Mouse (Mus musculus) spleen, embryonic (tissue): ENCODE data around the gene Adssl1.

Experiments
- CTCF ChIA-PET: fragments of 350-600 bp; sonication (Branson Sonifier 250); formaldehyde crosslinking; loops from one replicate; lab custom pipeline; 2022; lab: Charles Lee

The Adssl1 gene

DNA sequence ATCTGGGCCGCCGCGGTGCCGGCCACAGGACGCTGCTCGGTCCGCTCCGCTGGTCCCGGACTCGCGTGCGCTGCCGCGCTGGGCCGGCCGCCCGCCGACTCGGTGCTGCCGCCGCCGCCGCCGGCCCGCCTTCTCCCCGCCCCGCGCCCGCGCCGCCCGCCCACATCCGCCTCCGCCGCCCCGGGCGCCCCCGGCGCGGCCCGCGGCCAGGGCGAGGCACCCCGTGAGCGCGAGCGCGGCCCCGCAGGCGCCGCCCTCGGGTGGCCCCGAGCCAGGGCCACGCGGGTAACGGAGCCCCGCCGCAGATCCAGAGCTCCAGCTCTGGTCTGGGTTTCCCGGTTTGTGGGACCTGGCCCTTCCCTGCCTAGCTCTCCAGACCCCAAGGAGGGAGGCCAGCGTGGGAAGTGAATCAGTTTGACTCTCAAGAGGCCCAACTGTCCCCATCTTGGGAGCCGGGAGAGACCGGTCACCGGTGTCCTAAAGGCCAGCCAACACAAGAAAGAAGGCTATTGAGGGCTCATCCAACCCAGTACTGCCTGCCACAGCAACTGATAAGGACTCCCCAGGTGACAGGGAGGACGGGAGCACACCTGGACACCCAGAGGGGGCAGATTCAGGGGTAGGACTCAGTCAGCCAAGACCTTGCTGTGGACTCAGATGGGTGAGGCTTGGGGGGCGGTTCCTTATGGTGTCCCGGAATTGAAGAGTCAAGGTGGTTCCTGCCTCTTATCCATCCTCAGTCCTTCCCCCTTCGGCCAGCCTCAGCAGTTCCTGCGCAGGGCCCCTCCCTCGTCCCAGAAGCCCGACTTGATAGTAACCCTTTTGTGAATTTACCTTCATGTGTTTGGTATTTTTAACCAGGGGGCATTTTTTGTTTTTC lies 54.5 kb downstream of the Adssl1 start, which contains the start of gene Akt1:
Gene Akt1, minus strand, starts transcription at position 753 of the 880 bp plus-strand sequence.
- CTCF ChIA-PET, result interaction anchor here (1.0 to 1.3 kb wide), 3 partner anchors 18 to 50 kb away, joined by 3 to 5 read pairs (median 4); no protein-coding TSS in a partner anchor

DNA sequence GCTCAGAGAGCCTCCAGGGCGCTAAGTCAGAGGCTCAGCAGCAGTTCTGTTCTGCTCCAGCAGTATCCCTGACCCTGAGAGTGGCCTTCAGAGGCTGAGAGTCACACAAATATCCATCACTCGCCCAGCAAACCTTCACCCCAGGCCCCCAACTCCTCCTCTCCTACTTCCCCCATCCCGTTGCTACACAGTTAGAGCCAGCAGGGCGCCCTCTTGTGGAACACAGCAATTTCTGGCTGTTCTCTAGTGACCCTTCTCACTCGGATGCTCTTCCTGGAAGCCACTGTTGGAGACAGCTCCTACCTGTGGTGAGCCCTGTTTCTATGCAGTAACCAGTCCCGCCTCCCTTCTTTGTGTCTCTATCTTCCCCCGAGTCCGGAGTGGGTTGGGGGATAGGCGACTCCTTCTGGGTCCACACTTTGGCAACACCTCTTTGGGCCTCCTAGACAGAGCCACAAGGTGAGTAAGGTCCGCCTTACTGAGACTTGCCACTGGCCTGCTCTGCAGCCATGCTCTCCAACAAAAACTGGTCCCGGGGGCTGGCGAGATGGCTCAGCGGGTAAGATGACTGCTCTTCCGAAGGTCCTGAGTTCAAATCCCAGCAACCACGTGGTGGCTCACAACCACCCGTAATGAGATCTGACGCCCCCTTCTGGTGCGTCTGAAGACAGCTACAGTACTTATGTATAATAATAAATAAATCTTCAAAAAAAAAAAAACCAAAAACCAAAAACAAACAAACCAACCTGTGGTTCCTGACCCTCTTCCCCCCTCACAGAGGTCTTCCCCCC lies 55.6 kb downstream of the Adssl1 start:
- CTCF ChIA-PET, result interaction anchor here (0.7 to 1.3 kb wide), 4 partner anchors 17 to 123 kb away, joined by 3 to 5 read pairs (median 3); no protein-coding TSS in a partner anchor

DNA sequence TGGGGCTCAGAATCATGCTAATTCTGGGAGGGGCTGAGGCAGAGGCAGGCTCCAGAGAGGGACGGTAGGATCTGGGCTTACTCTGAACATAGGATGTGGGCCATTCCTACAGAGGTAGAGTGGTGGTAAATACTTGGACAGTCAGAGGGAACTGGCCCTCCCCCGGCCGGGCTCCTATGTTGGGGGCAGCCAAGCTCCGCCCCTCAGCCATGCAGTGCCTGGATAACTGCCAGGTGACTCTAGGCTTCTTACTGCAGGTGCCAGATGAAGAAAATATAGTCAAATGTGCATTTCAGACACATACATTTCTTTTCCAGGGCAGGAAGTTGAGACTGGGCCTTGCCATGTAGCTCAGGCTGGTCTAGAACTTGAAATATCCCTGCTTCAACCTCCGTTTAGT lies 57.2 kb downstream of the Adssl1 start:
- CTCF ChIA-PET, result interaction anchor here (1.0 kb wide), 2 partner anchors 13 to 17 kb away, joined by 4 read pairs; no protein-coding TSS in a partner anchor

DNA sequence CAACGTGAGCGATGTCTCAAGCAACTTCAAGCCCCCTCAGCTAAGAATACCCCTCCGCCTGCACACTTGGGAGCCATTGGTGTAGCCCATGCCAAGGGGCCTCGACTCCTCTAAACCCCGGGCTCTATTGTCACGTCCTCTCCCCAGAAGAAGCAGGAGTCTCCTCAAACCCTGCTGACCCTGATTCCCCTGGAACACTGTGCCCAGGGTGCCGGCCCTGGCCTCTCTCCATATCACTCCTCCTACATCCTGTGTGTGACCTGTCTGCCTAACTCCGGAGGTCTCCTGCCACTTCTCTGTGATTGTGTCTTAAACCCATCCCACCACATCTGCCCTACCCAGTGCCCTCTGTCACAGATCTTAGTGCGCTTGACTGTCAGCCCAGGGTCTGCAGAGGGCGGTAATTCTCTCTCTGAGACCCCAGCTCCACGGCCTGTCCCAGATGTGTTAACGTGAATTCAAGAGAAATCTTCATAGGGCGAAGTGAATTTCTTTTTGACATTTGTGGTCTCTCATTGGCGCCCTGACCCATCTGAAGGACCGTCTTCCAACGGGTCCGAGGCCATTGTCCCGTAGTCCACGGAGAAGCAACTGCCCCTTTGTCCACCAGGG lies 58.2 kb downstream of the Adssl1 start:
- CTCF ChIA-PET, result interaction anchor here (1.0 kb wide), 1 partner anchor 13 kb away, joined by 4 read pairs; no protein-coding TSS in a partner anchor

DNA sequence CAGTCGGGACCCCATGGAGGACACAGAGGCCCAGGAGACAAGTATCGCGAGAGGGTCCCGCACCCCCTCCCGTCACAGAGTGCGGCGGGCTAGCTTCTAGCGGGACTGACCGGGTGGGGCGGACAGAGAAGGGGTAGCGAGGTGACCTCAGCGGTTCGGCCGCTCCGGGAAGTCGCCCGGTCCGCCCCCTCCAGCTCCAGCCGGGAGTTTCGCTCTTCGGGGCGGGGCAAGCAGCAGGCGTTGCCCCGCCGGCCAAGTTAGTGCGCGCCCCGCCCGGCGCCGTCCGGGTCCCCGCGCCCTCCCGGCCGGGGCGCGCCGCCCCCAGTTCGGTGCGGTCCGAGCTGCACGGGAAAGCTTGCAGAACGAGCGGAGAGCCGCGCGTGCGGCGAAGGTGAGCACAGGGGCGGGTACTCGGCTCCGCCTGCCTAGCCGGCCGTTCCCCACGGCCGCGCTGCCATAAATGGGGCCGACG lies 58.7 kb downstream of the Adssl1 start, which contains the start of gene Zbtb42:
Gene Zbtb42, plus strand, starts transcription at position 274 of the 472 bp plus-strand sequence.
- CTCF ChIA-PET, result no interaction called here

DNA sequence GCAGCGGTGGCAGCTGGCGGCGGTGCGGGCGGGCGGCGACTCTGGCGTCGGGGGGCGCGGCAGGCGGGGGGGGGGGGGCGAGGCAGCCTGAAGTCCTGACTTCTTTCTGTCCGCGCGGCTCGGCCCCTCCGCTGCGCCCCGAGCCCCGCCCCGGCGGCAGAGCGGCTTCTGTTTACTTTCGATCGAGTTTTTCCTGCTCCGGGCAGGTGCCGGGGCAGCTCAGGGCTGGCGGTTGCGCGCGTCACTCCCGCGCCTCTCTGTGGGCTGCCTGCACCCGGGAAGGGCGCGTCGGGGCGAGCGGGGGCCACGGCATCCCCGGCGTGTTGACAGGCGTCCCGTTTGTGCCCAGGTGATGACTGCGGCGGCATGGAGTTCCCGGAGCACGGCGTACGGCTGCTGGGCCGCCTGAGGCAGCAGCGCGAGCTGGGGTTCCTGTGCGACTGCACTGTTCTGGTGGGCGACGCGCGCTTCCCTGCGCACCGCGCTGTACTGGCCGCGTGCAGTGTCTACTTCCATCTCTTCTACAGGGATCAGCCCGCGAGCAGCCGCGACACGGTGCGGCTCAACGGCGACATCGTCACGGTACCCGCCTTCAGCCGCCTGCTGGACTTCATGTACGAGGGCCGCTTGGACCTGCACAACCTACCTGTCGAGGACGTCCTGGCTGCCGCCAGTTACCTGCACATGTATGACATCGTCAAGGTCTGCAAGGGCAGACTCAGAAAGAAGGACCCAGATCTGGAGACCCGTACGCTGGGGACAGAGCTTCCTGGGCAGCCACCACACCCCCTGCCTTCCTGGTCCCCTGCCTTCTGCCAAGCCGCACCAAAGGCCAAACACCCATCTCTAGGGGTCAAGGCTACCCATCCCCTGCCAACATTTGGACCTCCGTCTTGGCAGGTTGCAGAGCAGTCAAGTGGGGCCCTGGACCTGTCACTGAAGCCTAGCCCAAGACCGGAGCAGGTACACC lies 59.5 kb downstream of the Adssl1 start:
- CTCF ChIA-PET, result interaction anchor here (0.7 kb wide), 1 partner anchor 35 kb away, joined by 3 read pairs; the partner anchor contains the start of gene Siva1

DNA sequence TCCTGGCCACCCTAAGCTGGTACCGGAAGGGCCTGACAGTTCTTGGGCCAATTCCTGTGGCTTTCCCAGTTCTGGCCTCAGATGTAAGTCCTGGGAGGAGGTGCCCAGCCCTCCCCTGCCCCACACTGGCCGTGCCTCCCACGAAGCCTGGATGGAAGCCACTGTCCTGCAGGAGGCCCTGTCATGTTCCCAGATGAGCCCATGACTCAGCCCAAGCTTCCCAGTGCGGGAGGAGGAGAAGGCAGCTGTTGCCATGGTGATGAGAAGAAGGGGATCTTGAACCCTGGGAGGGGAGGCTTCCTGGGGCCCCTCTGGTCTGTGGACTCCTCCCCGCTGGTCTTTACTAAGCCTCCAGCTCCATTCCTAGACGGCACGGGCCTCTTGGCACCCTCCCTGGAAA lies 63.5 kb downstream of the Adssl1 start:
- CTCF ChIA-PET, result no interaction called here

DNA sequence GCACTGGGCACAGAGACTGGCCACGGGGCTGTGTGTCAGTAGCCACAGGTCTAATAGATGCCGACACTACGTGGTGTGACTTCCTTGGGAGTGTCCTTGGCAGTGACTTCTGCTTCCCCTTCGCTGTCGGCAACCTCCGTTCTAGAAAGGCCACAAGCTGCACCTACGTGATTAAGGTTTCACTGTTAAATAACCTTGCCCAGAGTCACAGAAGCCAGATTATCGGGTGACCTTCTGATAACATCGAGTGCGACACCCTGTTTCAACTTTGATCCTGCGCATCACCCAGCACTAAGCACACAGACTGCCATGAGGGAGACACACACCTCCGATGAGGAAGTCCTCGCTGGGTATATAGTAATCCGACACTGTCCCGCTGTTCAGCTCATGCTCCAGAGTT lies 68.6 kb downstream of the Adssl1 start:
- CTCF ChIA-PET, result no interaction called here
